Mouse (Mus musculus) MN1 (cell line): ENCODE measurements at regions not wholly inside any gene's neighbourhood (a gene's known extent, or its start where the extent isn't known, plus 50 kb on each side); places are given as distances from the start of the nearest gene placed in this dataset.

ENCODE experiments used
- DNase-seq: peaks from one replicate; pipeline ENCODE4 v3.0.0-alpha.2; 2016; ENCODE audit warnings: low spot score

- DNase-seq, result no peak
Observed at GRCm38 (mm10) chr19:56177231-56177745, 109.6 kb upstream of the Habp2 start.

DNA sequence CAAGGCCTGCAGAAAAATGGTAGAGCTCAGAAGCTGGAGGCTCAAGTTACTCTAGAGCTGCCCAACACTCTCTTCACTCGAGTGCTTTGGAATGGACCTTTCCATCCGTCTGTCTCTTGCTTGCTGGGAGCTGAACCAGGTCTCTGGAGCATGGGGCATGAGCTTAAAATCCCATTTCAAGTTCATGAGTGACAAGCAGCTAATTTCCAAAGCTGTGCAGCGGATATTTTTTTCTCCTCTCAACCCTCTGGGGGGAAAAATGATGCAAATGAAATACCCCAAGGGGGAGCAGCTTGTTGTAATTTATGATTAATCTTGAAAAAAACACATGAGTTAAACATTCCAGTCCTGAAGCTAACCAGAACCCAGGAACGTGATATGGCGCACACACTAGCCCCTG, 101.2 kb upstream of the Habp2 start:
- DNase-seq, result no peak

DNA sequence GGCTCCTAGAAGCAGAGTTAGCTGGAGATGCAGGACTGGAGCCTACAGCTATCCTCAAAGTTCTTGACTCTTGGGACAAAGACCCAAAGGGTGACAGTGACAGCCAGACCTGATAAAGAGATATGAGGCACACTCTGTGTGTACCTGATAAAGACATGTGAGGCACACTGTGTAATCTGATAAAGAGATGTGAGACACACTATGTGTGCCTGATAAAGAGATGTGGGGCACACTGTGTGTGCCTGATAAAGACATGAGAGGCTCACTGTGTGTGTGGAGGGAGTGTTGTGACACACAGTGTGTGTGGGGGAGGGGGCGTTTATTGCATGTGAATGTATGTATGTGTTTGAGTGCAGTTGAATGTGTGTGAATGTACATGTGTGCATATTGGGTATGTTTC, 97.8 kb upstream of the Habp2 start:
- no peak for DNase-seq

DNA sequence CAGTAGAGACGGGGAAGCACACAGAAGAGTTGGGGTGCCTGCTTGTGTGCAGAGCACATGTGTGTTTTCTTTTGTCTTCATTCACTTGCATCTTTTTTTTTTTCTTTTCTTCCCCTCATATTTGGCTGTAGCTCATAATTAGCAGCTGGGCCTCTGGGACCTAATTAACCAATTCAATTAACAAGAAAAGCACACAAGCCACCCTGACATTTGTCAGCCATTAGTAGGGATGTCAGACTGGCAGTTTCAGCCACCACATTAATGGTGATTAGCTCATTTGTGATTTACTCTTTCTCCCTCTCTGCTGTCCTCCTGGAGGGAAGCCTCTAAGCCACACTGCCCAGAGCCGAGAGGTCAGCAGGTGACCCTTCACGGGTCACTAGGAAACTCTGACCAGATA, 96.7 kb upstream of the Habp2 start:
- DNase-seq, result no peak

GRCm38 (mm10) chr19:56198474-56199236, 88.3 kb upstream of the Habp2 start:
- no peak for DNase-seq

DNA sequence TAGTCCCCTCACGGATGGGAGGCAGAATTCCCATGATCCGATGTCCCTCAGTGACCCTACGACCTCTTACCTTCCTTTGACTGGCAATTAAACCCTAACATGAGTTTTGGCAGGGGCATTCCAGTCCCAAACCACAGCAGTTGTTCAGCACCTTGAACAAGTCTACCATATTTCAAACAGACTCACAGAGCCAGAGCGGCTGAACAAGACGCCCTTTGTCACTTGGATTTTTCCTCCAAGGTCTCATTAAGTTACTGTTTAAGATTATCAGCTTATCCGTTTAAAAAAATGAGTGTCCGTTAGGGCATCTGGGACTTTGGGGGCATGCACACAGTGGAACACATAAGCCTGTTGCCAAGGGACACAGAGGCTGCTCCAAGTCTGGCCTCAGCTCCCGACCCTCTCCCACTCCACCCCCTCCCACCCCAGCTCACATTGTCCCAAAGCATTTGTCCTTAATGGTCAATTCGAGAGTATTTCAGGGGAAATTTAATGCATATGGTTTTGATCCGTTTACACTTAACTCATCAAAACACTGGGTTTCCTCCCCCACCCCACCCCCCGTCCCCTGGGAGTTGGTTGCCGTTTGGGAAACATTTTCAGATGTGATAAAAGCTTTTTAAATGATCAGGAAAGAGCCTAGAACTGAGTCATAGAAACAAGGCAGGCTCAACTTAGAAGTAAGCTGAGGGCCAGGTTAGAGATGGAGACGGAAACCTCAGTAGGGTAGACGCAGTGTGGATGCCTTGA, 87.4 kb upstream of the Habp2 start:
- DNase-seq, result peak; percentile 36

DNA sequence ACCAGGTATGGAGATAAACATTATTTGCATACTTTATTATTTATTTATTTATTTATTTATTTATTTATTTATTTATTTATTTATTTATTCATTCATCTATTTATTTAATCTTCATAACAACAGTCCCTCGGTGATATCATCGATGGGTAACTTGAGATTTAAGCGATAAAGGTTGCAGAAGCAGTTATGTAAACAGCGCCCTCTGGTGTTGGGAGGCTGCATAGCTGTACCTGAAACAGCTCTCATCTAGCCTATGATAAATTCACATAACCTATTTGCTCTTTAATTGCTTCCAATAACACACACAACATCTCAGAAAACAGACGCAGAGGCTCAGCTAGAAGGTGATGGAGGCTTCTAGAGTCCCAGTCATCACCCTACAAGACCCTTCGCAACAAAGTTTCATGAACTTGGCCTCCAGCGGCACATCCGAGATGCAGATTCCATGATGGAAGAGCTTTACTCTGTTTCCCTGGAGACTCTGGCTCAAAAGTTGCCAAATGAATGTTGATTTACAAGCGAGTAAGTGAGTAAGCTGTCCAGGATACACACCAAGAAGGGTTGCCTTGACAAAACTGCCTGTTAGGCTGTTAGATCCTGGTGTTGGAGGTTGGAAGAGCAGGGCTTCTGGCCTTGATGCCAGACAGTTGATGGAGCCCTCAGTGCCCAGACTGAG, 85.8 kb upstream of the Habp2 start:
- DNase-seq, result peak; percentile 35

DNA sequence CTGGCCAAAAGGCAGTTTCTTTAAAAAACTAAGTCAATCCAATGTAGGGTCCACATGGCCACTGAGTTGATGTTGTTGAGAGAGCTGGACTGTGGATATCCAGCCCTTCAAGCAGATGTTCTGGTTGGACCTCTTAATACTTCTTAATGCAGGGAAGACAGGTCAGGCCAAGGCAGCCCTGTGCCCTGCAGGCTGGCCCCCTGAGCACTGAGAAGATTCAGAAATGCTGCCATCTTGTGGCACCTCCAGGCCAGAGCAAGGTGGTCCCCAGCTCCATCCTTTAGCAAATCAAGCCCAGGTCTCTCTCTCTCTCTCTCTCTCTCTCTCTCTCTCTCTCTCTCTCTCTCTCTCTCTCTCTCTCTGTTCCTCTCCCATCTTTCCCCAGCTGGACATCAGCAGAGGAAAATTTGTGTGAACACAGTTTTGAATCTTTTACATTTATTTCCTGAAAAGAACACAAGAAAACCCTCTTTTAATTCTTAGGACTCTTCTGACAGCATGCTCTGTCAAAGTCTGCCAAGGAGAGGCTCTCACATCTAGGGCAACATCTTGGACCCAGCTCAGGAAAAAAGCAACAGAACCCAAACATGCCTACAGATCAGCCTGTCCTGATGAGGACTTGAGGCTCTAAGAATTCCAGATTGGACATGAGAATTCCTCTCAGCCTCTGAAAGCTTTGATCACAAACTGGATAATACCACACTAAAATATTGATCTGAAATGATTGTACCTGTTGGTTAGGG, 85.0 kb upstream of the Habp2 start:
- DNase-seq, result peak; percentile 70

DNA sequence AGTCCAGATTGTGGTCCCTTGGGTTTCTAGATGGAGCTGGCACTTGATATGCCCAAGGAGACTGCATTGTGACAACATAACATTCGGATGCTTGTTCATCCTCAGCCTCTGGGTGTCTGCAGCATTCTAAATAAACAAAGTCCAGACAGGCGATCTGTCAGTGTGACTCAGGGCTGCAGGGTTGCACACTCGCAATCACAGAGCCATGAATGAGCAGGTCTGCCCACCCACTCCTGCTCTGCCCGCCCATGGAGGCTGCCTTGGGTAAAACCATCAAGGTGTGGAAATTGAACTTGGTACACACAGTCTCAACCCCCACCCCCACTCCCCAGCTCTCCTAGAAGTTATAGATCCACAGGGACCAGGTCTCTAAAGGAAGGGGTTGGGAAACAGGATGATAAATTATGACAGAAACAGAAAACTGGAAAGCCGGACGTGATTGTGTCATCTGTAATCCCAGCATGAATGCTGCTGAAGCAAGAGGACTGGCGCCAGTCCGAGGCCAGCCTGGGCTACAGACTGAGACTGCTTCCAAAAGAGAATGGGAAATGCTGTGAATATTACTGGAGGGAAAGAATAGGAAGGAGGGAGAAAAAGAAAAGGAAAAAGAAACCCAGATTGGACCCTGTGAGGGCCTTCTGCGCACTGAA, 84.3 kb upstream of the Habp2 start:
- DNase-seq, result peak; percentile 52

DNA sequence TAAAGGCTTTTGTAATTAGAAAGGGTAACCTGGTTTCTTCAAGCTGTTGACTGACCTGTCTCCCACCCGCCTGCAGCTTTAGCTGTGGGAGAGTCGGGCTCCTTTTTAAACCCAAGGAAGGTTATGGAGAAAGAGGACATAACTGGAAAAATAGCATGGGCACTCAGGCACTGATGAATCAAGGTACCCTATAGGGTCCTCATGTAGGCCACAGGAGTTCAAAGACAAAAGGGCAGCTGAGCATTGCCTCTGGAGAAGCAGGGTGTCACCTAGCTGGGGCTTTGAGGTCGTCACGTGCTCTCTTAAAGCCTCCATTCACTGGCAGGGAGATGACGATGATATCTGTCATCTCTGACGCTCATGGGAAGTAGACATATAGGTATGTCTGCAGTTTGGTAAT, 68.4 kb upstream of the Habp2 start:
- no peak for DNase-seq

GRCm38 (mm10) chr19:56220724-56221407, 66.1 kb upstream of the Habp2 start:
- no peak for DNase-seq

DNA sequence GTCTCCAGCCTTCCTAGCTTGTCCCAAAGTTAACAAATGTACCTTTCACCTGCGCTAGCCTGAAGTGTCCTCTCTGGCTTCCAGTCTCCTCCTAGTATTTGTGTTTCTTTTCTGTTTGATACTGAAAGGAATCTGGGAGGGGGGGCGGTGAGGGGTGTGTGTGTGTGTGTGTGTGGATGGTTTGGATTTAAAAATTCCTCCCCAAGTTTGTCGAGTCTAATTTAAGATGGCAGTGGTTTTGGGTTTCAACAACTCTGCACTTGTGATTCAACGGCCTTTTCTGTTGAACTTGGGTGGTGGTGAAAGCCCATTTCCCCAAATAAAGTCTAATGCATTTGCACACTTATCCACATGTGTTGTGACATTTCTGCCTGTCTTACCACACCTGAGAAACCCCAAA, 64.4 kb upstream of the Habp2 start:
- no peak for DNase-seq

DNA sequence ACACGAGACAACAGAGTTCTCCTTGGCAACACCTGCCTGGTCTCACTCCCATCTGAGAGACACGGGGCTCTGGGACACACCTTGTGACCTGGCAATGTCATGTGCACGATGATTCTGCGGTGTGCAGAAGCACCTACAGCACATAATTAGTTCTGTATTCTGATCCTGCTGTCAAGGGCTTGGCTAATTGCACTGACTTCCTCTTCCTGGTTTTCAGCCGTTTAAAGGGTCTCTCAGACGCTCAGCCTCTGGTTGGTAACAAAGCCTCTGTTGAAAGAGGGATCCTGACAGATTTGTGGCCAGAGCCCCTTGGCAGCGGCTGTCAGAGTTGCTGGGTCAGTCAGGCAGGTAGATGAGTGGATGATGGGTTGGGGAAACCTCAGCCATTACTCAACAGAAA, 61.9 kb upstream of the Habp2 start:
- DNase-seq, result no peak

DNA sequence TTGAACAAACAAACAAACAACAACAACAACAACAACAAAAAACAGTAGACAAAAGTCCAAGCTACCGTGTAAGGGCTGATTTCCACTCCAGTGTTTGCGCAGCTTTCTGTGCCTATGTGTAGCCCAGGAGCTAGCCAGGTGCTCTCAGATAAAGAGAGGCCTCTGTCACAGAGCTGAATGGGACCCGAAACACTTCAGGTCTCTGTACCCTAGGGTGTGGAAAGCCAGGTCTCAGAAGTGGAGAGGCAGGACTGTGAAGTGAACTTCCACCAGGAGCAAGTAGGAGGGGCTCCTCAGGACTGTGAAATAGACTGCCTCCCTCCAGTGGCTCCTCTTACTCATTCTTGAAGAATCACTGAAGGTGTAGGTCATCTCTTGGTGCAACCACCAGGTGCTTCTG, 61.4 kb upstream of the Habp2 start:
- no peak for DNase-seq

DNA sequence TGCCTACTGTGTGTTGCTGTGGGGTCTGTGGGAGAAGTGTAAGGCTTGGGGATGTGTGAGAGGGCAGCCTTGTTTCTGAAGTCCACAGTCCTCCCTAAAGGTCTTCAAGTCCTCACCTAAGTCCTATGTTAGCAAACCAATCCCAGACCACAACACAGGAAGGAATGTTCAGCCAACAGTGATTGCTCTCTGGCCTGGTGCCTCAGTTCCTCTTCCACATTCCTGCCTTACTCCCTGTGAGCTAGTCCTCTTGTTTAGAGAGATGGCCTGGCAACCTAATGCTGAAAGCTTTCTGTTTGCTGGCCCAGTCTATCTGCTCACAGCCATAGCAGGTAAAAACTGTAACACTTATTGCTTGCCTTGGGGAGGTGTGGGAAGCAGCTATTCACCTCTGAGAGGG, 58.4 kb upstream of the Habp2 start:
- no peak for DNase-seq

DNA sequence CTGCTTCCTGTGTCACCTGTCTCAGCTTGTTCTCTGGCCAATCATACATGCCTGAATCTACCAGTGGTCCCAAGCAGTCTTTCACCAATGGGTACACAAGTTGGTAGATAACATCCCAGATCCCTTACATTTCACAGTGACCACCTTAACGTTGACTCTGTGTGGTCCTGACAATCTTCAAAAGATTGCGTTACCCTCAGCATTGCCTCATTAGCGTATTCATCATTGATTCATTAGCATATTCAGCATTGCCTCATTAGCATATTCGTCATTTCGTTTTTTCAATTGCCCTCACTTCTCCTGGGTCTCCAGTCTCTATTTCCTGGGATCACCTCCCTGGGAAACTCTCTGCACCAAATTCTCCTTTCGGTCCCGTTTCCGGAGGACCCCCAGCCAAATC, 55.5 kb upstream of the Habp2 start:
- no peak for DNase-seq

DNA sequence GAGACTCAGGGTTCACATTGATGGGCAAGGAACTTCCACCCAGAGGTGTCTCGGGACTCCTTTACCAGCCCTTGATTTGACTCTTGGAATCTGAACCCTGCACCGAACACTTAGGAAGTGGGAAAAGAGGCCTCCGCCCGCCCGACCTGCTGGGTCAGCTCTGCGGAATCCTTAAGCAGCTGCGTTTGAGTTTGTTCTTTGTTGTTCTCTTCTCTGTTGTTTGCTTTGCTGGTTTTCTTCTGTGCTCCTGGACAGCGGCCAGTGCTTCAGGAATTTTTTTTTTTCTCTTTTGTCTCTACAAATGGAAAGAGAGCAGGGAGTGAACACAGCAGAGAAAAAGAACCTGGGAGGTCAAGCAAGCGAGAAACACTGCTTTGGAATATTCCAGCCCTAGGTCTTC, 55.1 kb upstream of the Habp2 start:
- DNase-seq, result no peak

DNA sequence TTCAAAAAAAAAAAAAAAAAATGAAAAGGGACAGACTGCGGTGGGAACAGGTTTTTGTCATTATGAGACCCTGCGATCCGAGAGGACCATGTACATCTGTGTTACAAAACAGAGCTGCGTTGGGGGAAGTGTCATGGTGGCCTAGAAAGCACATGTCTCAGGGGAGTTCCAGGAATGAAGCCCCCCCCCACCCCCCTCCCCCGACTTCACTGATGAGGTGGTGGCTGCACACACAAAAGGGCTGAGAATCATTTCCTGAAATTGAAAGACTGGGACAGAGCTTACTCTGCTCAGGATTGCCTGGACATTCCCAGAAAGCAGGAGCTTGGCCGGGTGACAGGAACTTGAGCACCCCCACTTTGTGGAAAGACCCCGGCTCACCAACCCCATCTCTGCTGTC, 54.7 kb upstream of the Habp2 start:
- no peak for DNase-seq

GRCm38 (mm10) chr19:56232950-56233349, 54.0 kb upstream of the Habp2 start:
- DNase-seq, result no peak

- DNase-seq, result no peak
Observed at GRCm38 (mm10) chr19:56235040-56235439, 51.9 kb upstream of the Habp2 start.
